Mouse (Mus musculus) layer of hippocampus, adult 11-12 months (tissue): ENCODE results near the gene Hmox2.
"Not testable (repeated sequence)": the region's sequence is repeated elsewhere in the genome, so short reads cannot be mapped to it uniquely, and the experiment has no call there.

ENCODE experiments used
- DNase-seq: peaks from one replicate; pipeline ENCODE4 v3.0.0; 2022; ENCODE audit warnings: low spot score

Gene Hmox2

DNA sequence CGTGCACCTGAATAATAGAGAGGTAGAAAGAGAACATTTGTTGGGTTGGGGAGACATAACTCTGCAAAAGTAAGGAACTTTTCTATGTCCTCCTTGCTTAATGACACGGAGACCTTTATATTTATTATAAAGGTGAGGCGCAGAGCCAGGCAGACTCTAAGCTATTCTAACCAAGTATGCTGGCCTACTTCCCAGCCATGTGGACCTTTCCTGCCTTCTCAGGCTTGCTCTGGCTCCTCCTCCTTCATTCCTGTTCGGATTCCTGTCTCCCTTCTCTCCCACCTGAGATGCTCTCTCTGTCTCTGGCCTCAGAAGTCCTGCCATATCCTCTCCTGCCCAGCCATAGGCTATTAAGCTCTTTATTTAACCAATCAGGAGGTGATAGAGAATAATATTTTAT lies 895 bp upstream of the Hmox2 start:
- no peak for DNase-seq

DNA sequence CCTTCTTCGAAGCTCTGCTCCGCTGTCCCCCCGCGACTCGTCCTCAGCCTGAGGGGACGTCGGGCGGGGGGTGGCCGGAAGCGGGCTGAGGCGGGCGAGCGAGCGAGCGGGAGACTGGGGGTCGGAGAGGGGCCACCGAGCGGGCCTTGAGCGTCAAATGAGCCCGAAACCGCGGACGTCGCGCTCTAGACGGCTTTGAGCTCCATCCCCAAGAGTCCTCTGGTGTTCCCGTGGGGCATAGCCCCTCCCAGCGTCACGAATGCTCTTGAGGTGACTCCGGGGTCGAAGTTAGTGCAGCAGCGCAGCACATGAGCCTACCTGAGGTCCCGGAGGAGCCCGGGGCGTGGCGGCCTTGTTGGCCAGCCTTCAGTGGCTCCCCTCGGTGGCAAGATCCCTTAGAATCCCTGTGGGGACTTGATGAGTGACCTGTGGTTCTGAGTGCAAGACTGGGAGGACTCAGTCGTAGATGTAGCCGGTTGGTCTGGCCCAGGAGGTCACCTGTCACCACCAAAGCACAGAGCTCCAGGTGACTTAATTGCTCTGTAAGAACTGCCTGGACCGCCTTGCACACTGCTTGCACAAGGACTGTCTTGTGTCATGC lies 467 bp downstream of the Hmox2 start:
- peak; percentile 37 for DNase-seq

DNA sequence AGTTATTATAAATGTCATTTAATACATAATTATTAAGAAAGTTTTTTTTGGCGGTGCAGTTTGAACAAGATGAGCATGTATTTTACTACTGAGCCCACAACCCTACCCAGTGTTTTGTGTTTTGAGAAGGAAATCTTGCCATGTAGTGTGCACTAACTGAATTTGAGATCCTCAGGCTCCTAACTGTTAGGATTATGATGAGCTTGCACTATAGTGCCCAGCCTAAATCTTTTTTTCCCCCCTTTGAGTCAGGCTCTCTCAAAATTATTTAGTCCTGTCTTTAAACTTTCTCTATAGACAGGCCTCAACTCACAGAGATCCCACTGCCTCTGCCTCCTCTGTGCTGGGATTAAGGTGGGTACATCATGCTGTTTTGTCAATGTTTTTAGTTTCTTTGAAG lies 1.4 kb downstream of the Hmox2 start:
- no peak for DNase-seq

DNA sequence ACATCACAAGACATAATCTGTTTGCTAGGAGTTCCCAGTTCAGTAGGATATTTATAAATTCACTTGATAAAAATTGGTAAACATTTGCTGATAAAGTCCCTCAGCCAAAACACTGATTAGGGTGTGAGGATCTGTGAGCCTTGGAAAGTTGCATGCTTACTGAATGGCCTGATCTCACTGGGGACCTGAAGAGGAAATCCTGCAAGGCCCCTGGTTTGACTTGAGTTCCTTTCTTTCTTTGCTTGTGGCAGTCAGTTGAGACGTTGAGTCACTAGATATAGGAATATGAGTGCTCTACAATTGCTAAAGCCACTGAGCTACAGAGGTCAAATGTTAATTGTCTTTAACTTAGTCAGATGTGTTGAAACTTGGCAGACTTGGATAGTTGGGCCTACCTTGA lies 1.8 kb downstream of the Hmox2 start:
- no peak for DNase-seq

DNA sequence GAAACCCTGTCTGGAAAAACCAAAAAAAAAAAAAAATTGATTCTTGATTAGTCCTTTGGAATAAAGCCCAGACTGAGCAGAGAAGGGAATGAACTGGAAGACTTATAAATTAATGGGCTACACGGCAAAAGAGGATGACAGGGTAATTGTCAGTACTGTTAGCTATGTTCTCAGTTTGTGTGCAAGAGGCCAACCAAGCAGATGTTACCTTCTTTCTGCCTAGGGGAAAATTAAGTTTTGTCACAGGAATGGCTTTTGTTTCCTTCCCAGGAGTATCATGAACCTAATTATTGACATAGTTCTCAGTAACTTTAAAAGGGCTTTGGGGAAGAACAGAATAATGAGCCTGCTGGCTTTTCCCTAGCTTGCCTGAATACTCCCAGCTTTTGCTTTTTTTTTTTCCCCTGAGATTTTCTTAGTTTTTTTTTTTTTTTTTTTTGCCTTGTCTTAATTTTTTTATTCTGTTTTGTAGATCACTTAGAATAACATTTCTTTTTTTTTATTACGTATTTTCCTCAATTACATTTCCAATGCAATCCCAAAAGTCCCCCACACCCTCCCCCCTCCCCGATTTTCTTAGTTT lies 4.7 kb downstream of the Hmox2 start:
- DNase-seq = no peak

DNA sequence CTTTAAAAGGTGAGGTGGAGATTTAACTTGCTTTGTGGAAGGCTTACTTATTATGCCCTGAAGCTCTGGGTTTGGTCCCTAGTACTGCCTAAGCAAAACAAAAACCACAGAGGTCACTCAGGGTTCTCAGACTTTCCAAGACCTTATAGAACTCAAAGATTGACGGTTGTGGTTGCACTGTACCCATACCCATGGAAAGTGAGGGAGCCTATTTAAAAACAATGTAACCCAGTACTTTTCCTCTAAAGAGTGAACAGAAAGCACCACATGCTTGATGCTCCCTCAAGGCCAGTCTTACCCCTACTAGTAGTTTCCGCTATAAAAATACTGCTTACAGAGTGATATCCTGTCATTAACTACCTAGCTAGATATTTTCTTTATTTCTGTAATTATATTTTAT lies 10.1 kb downstream of the Hmox2 start:
- no peak for DNase-seq

DNA sequence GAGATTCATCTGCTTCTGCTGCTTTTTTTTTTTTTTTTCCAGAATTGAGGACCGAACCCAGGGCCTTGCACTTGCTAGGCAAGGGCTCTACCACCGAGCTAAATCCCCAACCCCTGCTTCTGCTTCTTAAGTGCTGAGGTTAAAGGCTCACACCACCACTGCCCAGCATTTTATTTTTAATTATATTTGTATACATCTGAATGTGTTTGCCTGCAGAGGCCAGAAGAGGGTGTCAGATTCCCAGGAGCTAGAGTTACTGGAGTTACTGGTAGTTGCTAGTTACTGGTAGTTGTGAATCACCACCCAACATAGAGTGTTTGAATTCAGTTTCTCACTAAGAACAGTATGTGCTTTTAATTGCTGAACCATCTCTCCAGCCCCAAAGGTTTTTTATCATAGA lies 13.8 kb downstream of the Hmox2 start:
- no peak for DNase-seq

DNA sequence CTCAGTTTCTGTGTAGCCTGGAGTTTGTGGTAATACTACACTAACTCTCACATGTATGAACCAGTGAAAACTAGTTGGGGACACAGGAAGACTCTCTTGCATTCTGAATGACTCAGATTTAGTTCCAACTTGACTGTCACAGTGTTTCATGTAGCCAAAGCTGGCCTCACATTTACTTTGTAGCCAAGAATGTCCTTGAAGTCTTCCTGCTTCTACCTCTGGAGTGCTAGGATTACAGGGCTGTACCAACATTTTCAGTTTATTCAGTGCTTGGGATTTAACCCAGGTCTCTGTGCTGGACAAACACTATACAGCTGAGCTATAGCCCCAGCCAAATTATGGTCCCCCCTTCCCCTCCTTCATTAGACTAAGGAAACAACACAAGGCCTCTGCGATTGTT lies 16.0 kb downstream of the Hmox2 start:
- no peak for DNase-seq

DNA sequence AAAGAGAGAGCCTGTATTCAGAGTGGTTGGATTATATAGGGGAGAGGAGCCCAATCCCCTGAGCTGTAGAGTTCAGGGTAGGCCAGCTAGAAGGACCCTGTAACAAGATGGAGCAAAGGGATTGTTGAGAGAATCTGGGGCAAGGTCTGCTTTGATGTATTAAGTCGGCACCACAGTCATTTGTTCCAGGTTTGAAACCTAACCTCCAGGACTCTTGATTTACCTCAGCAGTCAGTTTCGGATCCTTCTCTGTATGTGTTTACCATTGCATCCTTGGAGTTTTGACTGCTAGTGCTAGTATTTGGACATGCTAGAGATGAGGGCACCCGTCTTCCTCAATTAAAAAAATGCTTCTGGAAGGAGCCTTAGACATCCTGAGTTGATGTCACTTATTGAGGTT lies 26.0 kb downstream of the Hmox2 start:
- DNase-seq = no peak

DNA sequence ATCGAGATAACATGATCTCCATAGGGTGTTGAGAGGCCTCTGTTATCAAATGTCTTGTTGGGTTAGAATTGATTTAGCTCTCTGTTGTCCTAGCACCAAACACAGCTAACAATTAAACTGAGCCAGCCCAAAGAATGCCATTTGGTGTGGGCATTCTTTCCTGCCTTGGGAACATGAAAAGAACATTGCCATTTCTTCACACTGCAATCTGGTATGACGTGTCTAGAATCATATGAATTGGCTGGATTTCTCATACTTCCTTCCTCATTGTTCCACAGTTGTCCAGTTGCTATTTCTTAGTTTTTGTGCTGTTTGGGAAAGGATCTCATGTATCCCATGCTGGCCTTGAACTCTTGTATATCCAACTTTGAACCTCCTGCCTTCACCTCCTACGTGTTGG lies 27.9 kb downstream of the Hmox2 start:
- DNase-seq = no peak

DNA sequence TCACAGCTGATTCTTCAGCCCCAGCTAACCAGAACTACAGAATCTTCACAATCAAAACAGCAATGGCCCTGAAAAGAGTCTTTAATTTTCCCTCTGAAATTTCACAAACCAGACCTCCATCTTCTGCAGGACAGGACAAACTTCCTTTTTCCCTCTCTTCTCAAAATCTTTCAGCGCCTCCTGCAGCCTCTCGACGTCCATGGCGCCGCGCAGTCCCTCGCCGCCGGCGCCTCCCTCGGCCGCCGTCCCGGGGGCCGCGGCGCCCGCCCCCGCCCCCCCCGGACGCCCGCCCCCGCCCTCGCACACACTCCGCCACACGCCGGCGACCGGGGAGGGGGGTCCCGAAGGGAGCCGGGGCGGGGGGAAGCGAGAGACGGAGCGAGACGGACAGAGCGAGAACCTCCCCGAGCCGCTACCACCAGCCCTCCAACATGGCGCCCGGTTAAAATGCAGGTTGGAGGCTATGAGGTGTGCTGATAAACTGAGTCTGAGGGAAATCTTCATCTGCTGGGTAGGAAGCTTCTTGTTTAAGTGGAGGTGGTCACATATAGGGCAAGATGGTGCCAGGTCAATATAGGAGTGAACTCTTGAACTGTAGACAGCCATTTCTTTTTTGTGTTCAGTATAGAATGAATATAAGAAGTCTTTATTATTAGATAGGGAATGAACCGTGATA lies 30.6 kb downstream of the Hmox2 start:
- DNase-seq = not testable (repeated sequence)

DNA sequence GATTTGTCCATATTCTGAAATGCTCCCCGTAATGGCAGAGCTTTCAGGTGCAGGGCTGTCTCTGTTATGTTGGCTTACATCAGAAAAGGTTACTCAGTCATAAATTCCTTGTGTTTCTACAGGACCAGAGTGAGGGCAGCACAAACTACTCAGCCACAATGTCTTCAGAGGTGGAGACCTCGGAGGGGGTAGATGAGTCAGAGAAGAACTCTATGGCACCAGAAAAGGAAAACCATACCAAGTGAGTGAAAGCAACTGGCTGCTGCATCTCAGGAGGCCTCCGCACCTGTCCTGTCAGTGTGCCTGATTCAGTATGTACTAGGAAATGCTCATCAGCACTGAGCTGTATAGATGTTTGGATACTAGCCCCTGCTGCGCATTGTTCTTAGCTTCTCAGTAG lies 36.3 kb downstream of the Hmox2 start:
- no peak for DNase-seq

DNA sequence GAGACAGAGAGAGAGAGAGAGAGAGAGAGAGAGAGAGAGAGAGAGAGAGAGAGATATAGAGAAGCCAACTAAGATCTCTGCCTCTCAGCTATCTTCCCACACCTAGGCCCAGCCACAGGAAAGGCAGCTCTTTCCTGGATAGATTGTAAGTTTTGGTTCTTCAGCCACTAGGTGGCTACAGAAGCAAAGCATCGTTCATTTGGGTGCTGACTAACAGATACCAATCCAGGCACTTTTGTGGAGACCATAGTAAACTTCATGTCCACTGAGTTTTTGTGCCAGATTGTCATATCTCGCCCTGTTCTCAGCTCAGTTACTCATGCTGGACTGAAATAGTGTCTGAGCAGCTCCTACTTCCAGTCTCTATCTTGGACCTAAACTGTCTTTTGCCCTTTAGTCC lies 37.1 kb downstream of the Hmox2 start:
- DNase-seq = peak; percentile 39

DNA sequence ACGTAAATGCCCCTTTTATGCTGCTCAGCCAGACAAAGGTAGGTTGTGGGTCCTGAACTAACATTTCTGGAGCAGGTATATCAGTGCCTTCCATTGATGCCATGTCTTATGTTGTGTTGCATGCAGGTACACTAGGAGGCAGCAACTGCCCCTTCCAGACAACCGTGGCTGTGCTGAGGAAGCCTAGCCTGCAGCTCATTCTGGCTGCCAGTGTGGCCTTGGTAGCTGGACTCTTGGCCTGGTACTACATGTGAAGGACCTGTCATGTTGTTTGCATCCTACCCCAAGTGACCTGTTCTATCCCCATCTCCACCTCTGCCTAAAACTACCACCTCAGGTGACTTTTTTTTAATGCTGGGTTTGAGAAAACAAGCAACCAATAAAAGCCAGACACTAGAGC lies 39.7 kb downstream of the Hmox2 start:
- DNase-seq = no peak

DNA sequence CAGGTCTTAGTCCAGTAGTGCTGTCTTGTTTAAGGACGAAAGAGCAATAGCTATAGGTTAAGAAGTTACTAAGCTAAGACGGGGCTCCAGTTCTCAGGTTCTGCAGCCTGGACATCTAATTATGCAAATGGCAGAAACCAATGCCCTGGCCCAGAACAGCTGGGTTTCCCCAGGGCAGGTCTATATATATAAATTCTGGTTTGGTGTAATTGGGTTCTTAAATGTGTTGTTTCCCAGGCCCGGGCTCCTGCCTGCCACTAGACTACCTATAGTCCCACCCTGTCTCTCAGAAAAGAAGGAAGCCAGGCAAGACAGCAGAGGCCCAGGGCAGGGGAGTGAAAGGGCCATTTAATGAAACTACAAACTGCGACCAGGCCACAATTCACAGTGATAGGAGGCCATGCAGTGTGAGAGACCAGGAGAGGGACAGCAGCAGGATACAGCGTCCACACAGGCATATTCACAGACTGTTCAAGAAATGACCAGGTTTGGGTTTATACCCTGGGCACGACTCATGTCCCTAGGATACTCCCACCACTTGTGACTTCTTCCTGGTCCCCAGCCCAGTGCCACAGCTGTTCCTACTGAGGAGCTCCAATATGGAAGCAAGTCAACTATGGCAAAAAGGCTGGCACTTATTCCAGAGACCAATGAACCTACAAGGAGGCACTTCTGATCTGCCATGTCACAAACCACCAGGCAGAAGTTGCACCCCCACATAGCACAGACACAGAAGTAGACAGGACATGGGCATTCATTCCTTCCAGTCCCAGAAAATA lies 41.0 kb downstream of the Hmox2 start:
- no peak for DNase-seq

DNA sequence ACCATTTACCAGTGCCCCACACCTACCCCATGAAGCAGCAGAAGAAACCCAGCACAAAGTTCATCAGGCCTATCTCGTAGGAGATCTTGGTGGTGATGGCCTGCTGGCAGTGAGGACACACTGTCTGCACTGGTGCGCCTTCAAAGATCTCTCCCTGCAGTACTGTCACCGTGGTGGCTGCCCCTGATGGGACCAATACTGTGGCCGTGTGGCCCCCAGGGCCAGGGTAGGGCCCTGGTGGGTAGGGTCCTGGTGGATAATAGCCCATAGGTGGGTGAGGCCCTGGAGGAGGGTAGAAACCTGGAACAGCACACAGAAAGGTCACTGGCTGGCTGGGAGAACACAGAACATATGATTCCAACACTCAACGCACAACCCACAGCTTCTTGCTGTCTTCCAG lies 42.6 kb downstream of the Hmox2 start:
- DNase-seq = no peak

DNA sequence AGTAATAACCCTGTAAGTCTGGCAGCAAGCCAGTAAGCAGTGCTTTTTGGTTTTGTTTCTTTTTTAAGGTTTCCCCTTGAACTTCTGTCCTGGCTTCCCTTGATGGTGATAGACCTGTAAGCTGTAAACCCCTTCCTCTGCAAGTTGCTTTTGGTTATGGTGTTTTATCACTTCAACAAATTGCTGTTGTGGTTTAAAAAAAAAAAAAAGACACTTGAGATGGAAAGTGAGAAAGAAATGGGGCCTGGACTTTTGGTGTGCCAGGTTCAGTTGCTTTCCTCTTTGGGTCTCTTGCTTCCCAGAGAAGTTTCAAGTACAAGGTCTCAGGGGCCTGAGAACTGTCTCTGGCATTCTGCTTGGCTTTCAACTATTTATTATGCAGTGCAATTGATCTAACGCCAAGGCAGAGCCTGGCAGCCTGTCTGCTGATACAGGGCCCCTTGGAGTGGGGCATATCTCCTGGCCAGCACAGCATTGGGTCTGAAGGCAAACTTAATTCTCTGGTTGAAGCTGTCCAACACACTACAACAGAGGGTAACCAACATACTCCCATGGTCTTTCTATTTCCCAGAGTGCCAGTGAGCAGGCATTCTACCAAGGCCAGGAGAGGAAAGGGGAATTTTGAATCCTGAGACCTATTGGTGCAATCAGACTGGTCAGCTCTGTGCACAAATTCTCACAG lies 47.3 kb downstream of the Hmox2 start:
- no peak for DNase-seq

DNA sequence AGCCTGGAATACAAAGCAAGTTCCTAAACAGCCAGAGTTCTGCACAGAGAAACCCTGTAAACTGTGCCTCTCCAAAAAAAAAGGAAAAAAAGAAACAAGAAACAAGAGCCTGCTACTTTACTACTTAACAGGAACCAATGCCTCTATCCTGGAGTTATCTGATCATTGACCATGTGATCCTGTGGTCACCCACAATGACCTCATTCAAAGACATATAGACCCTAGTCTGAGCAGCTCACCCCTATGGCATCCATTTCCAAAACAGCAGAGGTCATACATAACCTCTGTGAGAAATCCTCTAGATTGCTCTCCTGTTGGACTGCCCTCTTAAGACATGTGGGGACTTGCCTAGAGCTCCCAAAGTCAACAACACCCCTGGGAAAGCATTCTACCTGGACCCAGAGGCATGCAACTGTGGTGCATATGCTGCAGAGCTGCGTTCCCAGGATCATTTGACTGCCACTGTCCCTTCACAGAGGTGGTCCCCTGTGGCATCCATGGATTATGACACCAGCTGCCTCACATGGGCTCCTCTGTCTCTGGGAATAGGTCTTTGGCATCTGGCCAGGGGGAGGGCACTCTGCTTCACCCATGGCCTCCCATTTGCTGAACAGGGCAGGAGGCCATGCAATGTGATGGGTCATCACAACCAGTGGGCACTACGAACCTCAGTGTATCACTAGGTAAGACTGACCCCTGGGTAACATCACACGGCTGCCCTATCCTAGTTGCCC lies 51.2 kb downstream of the Hmox2 start:
- no peak for DNase-seq

DNA sequence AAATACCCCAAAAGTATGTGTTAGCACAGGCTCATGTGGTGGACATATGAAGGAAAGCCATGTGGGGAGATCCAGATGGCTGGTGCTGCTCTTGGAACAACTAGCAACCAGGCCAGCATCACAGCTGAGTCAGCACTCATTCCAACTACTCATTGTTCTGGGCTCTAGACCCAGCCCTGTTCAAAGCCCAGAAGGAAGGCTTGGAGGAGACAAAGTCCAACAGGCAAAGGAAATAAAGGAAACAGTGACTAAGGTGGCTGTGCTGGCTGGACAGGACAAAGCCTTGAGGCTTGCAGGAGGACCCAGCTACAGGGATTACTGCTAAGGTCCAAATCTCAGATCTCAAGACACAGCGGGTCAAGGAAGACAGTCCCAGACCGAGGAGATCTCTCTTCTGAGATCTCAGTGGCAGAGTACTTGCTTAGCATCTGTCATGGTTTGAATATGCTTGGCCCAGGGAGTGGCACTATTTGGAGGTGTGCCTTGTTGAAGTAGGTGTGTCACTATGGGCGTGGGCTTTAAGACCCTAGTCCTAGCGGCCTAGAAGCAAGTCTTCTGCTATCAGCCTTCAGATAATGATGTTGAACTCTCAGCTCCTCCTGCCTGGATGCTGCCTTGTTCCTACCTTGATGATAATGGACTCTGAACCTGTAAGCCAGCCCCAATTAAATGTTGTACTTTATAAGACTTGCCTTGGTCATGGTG lies 51.9 kb downstream of the Hmox2 start:
- DNase-seq = peak; percentile 62

DNA sequence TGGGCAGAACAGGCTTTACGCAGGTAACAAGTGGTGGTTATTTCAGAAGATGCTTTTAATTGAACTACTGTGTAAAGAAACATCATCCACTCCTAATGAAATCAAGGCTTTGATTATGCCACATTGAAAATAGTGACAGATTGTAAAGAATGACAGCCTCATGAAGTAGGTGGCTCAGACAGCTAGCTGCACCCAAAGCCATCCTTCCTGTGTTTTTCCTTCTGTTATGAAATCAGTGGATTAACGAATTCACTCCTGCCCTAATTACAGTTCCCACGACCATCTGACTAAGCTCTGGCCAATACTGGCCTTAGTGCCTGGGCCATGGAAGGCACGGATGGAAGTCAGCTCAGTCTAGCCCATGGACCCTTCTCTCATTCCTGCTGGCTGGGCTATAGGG lies 52.8 kb downstream of the Hmox2 start:
- DNase-seq = no peak

DNA sequence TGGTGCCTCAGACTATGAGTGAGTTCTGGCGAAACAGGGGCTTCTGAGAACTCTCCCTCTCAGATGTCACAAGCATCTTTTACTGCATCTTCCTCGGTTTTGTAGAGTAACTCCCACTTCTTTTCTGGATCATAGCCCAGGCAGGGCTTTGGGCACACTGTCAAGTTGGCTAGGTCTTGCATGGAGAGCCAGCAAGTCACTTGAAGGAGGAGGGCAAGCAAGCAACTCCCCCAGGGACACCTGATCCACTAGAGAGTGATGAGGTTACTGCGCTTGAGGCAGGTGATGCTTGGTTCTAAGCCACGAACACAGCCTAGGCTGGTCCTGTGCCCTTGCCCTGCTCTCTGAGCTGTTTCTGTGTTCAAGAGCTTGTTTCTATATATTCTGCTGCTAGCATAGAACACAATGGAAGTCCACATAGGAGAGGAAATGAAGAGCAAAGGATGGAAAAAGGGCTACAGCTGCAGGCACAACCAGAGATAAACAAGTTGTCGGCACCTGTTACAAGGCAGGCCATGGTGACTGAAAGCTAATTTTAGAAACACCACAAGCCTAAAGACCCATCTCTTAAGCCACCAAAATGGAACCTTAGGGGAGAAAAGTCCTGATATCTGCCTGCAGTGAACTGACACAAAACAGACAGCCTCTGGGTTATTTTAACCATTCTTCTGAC lies 55.5 kb downstream of the Hmox2 start:
- peak; percentile 57 for DNase-seq
